Mouse (Mus musculus) E14TG2a.4 (cell line): ENCODE results near the gene Mms19.

Experiments used
- H3K27me3 ChIP-seq: 2 replicates; pipeline ENCODE4 v1.6.1; 2014; ENCODE audit warnings: low read length, control low read depth; ENCODE audit not compliant: insufficient read depth
- H3K36me3 ChIP-seq: 2 replicates; pipeline ENCODE4 v1.6.1; 2014; ENCODE audit warnings: low read length, control low read depth; ENCODE audit not compliant: insufficient read depth
- H3K4me1 ChIP-seq: replicated peaks from 2 replicates; pipeline ENCODE4 v1.6.1; 2014; ENCODE audit warnings: low read depth, low read length, control low read depth
- H3K4me3 ChIP-seq: replicated peaks from 2 replicates; pipeline ENCODE4 v1.5.1; 2014; ENCODE audit warnings: mild to moderate bottlenecking, low read length
- H3K9me3 ChIP-seq: 2 replicates; pipeline ENCODE4 v1.6.1; 2014; ENCODE audit warnings: low read length, control low read depth
- CTCF ChIP-seq: conservative IDR thresholded peaks from 2 replicates; pipeline ENCODE4 v1.5.1; 2014; ENCODE audit warnings: low read length
- NANOG ChIP-seq: IDR thresholded peaks from 2 replicates; pipeline ENCODE4 v1.6.1; 2014; ENCODE audit warnings: borderline replicate concordance, low read length, mixed read lengths
- POU5F1 ChIP-seq: IDR thresholded peaks from 2 replicates; pipeline ENCODE4 v1.6.1; 2014; ENCODE audit warnings: low read length, borderline replicate concordance

Gene Mms19

DNA sequence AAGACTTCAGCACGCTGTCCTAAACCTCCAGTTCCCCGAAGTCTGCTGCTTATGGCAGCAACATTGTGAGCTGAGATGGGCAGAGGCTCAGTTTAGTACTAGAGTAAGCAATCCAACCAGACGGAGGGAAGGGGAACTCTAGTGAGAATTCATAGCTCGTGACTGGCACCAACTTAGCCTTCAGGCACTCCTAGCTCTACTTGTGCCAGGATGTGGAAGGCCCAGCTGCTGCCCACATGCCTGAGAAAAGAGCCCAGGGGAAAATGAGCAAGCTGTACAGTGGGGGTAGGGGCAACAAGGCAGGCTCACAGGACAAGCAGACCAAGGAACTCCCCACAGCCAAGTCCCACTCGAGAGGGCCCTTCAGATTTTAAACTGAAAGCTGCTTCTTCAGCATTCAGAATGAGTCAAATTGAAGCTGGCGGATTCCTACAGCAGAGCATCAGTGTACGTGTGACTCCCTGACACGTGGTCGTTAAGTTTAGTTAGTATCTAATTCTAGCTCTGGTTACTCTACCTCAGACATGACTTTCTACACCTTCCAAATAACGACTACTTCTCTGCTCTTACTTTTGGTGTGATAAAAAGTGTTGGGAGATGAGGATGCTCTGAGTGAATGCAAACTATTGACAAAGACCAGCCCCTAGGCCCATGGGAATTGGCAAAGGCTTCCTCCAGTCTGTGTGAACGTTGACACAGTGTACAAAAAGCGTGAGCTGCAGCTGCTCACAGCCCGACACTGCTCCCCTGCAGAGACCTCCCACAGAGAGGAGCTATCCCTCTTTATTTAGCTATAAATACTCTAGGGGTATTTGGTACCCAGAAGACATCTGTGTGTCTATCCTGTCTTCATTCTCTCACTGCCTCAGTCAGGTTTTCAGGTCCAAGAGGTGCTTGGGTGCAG is 6.8 kb downstream of the Mms19 start:
- TF ChIP-seq NANOG: no peak
- Histone ChIP-seq H3K4me3 (no peak overlapping the region), H3K36me3 (peaks cover 83% of the 10 kb centered on the region), H3K9me3 (no peaks in the 10 kb centered on the region), H3K4me1 (peaks cover 54% of the 10 kb centered on the region), H3K27me3 (no peaks in the 10 kb centered on the region)

DNA sequence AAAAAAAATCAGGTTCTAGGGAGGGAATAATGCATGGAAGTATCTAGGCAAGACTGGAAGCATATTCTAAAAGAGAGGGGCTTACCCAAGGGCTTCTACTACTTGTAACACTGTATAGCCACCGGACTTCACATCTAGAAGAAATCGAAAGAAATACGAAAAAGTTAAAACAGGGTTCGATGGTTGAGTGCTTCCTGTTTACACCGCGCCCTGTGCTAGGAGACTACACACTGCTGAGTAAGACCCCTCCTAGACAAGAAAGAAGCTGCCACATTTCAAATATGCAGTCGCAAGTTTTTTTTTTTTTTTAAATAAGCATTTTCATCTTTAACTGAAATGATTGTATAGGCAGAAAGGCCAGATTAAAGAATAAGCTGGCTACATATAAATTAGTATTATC is 11.3 kb downstream of the Mms19 start:
- Histone ChIP-seq H3K4me1 (peaks cover 9% of the 10 kb centered on the region), H3K36me3 (peaks cover 90% of the 10 kb centered on the region), H3K9me3 (no peaks in the 10 kb centered on the region), H3K4me3 (no peak overlapping the region), H3K27me3 (no peaks in the 10 kb centered on the region)
- TF ChIP-seq NANOG: no peak
- no peak for TF ChIP-seq POU5F1
- no peak for TF ChIP-seq CTCF

DNA sequence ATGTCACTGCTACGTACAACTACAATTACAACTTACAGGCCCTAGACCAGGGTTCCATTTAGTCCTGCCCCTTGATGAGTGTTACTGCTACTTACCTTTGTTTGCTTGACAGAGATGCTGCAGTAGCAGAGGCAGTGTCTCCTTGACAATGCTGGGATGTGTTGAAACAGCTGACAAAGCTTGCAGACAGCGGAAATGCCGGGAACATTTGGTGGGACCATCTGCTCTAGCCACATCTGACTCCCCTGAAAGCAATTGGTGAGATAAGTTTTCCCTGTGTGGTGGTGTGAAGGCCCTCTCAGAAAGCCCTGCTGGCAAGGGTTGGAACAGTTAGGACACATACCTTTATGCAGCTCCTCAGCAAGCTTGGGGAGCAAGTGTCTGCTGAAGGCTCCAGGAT is 27.4 kb downstream of the Mms19 start:
- Histone ChIP-seq H3K4me3 (no peak overlapping the region), H3K36me3 (peaks cover 100% of the 10 kb centered on the region), H3K4me1 (no peaks in the 10 kb centered on the region), H3K9me3 (no peaks in the 10 kb centered on the region), H3K27me3 (no peaks in the 10 kb centered on the region)
- no peak for TF ChIP-seq NANOG
- TF ChIP-seq POU5F1: no peak
- no peak for TF ChIP-seq CTCF

DNA sequence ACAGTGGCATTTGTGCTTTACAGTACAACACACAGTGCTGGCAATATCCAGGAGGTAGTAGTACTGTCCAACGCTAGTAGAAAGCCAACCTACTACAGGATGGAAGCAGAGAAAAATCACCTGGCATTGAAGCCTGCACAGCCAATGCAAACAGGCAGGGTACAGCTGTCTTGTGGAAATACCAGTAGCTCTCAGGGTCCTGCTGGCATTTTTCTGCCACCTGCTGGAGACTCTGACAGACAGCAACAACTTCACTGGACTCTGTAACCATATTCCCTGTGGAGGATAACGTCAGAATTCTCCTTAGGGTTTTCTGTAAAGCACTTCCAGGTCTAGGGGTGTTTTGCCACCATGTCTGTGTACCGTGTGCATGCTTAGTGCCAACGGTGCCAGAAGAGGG is 28.7 kb downstream of the Mms19 start:
- Histone ChIP-seq H3K4me1 (no peaks in the 10 kb centered on the region), H3K9me3 (peaks cover 4% of the 10 kb centered on the region; the same call in 1 of the 2 replicates), H3K36me3 (peaks cover 100% of the 10 kb centered on the region), H3K4me3 (no peak overlapping the region), H3K27me3 (no peaks in the 10 kb centered on the region)
- TF ChIP-seq POU5F1 (no peak), CTCF (peak; percentile 21; the same call in 1 of the 2 replicates)

DNA sequence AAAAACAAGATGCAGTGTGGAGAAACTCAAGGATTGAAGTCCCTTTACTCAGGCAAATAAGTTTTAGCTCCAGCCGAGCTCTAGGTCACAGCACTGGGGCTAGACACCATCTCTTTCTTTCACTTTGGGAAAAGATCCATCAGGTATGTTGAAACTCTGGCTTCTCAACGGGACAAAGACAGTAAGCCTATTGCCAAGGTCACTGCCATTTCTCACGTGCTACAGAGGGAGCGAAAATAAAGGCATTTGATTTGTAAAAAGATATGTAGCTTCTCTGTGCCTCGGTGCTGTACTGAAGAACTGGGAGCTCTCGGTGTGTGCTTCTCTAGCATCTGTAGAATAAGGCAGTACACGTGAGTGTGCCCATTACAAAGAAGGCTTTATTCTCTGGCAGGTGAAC is 37.1 kb downstream of the Mms19 start:
- H3K4me3 ChIP-seq: no peak overlapping the region
- H3K4me1 ChIP-seq: no peaks in the 10 kb centered on the region
- TF ChIP-seq NANOG: no peak
- no peak for TF ChIP-seq POU5F1
- no peak for TF ChIP-seq CTCF
- peaks cover 99% of the 10 kb centered on the region for H3K36me3 ChIP-seq
- H3K27me3 ChIP-seq: no peaks in the 10 kb centered on the region
- H3K9me3 ChIP-seq: peaks cover 51% of the 10 kb centered on the region

DNA sequence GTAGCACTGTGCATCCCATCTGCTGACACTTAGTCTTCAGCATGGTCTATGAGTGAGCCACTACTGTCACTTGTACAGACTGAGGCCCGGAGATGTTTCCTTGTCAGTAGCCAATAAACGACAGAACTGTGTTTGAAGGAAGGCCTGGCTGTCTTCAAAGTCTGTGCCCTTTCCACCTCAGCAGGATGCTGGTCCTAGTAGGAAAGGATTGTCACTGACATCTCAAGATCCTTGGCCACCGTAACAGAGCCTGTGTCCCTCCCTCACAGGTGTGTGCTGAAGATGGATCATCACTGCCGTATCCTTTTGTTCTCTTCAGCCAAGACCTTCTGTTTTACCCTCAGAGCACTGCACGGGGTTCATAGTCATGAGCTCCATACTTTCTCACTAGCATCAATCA is 42.4 kb downstream of the Mms19 start:
- TF ChIP-seq POU5F1 (no peak), CTCF (no peak), NANOG (no peak)
- H3K27me3 ChIP-seq: no peaks in the 10 kb centered on the region
- no peak overlapping the region for H3K4me3 ChIP-seq
- peaks cover 78% of the 10 kb centered on the region for H3K36me3 ChIP-seq
- peaks cover 12% of the 10 kb centered on the region for H3K9me3 ChIP-seq
- H3K4me1 ChIP-seq: peaks cover 20% of the 10 kb centered on the region

DNA sequence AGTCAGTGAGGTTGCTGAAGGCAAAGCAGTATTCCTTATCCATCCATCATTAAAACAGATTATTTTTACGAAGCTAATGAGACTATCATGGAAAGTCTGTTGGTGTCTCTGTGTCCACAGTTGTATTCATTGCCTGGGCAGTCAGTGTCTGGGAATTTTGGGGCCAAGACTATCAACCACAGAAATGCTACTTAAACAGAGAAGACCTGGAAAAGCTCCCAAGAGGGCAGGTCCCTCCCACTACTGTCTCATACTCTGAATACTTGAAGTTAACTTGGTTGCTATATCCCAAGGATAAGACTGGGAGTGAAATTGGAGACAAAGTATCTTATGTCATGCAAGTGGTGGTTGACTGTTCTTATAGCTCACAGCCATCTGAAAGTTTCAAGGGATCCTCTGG is 45.0 kb downstream of the Mms19 start:
- no peaks in the 10 kb centered on the region for H3K9me3 ChIP-seq
- H3K27me3 ChIP-seq: no peaks in the 10 kb centered on the region
- peaks cover 63% of the 10 kb centered on the region for H3K36me3 ChIP-seq
- TF ChIP-seq NANOG: no peak
- no peak for TF ChIP-seq CTCF
- TF ChIP-seq POU5F1: no peak
- H3K4me3 ChIP-seq: no peak overlapping the region
- H3K4me1 ChIP-seq: peaks cover 35% of the 10 kb centered on the region

DNA sequence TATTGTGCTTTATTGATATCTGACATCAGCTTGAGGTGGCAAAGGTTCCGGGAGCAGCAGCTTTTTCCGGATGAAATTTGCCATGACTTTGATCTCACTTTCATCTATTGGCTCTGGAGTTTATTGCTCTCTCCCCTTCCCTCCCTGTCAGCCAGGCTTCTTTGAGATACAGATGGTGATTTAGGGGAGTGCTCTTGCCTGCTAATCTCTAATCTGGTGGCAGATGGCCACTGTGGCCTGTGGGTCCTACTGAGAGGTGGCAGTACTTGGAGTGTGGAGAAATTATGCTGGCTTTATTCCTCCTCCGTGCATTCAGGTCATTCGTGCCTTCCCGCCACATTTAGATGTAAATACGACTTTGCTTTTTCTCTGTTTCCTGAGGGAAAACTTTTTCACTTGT is 46.8 kb downstream of the Mms19 start:
- H3K4me1 ChIP-seq: peaks cover 41% of the 10 kb centered on the region
- H3K36me3 ChIP-seq: peaks cover 61% of the 10 kb centered on the region
- H3K9me3 ChIP-seq: no peaks in the 10 kb centered on the region
- H3K4me3 ChIP-seq: peak overlapping the region; percentile 100
- H3K27me3 ChIP-seq: no peaks in the 10 kb centered on the region
- TF ChIP-seq NANOG (no peak), CTCF (no peak), POU5F1 (no peak)
